Mouse (Mus musculus) Patski (cell line): ENCODE results near the gene Spred2. TPM values are rescaled to one million over a fixed set of nuclear protein-coding genes. Genes with fewer than 3 reads are reported as not detected.

Experiments
- ATAC-seq: fragments of 100-300 bp; one replicate; pipeline ENCODE4 v1.8.0; 2021
- CTCF ChIA-PET: fragments of 350-600 bp; sonication (Branson Sonifier 250); formaldehyde crosslinking; loops from one replicate; lab custom pipeline; 2022; ENCODE audit warnings: inconsistent platforms; lab: Charles Lee
- POLR2A ChIA-PET: fragments of 350-600 bp; sonication (Branson Sonifier 250); formaldehyde crosslinking; loops from one replicate; lab custom pipeline; 2022; ENCODE audit warnings: antibody characterized with exemption, inconsistent platforms; lab: Charles Lee
- DNase-seq: peaks from one replicate; pipeline ENCODE4 v3.0.0-alpha.2; 2011; ENCODE audit warnings: low read depth, low spot score
- H3K27me3 ChIP-seq: fragments of 371-371 bp; one replicate; pipeline ENCODE4 v1.5.1; 2021
- CTCF ChIP-seq: fragments of 100-300 bp; IDR thresholded peaks from one replicate; pipeline ENCODE4 v1.5.1; 2021
- in situ Hi-C: fragments of 300-500 bp; cut with MboI; formaldehyde crosslinking; loops from 3 replicates; pipeline ENCODE4 v1.11.1; 2018; ENCODE audit warnings: low pct_unique_long_range_greater_than_20kb, mixed read lengths
- polyA plus RNA-seq: library from polyadenylated mRNA; unstranded; gene quantifications from one replicate; pipeline ENCODE4 v1.2.3, GENCODE M21; 2021

Gene Spred2
- polyA plus RNA-seq, 1 experiment from 2014 or later, result 37.4 TPM

- H3K27me3 ChIP-seq, result no peaks in the 10 kb centered on the region
- ATAC-seq (peak; percentile 0), DNase-seq (no peak)
- TF ChIP-seq CTCF, result no peak
- POLR2A ChIA-PET, result interaction anchor here (0.7 to 0.8 kb wide), 2 partner anchors 72 to 141 kb away, joined by 3 to 6 read pairs; no protein-coding TSS in a partner anchor
- CTCF ChIA-PET, result interaction anchor here (0.5 to 1.3 kb wide), 2 partner anchors 90 to 148 kb away, joined by 3 to 4 read pairs; no protein-coding TSS in a partner anchor
- in situ Hi-C loops, result loop anchor here (5.0 kb wide), 3 partner anchors 92 to 148 kb away; no protein-coding TSS in a partner anchor
Observed at GRCm38 (mm10) chr11:19924757-19925148, 578 bp downstream of the Spred2 start.

- CTCF ChIA-PET, result interaction anchor here (0.6 to 1.3 kb wide), 5 partner anchors 21 to 187 kb away, joined by 3 to 4 read pairs (median 3); partner anchors contain the start of gene Actr2
- DNase-seq (peak; percentile 25), ATAC-seq (peak; percentile 19)
- no peaks in the 10 kb centered on the region for H3K27me3 ChIP-seq
- POLR2A ChIA-PET, result interaction anchor here (0.6 to 1.4 kb wide), 5 partner anchors 8 to 360 kb away, joined by 3 to 5 read pairs (median 3); no protein-coding TSS in a partner anchor
- TF ChIP-seq CTCF, result no peak
- in situ Hi-C loops, result no loop called here
Observed at GRCm38 (mm10) chr11:19925149-19925975, 1.2 kb downstream of the Spred2 start.

GRCm38 (mm10) chr11:19925976-19926842, 2.0 kb downstream of the Spred2 start:
- H3K27me3 ChIP-seq, result no peaks in the 10 kb centered on the region
- DNase-seq (peak; percentile 15), ATAC-seq (peak; percentile 24)
- CTCF ChIA-PET, result interaction anchor here (0.6 to 1.6 kb wide), 7 partner anchors 17 to 186 kb away, joined by 3 to 5 read pairs (median 3); partner anchors contain the start of gene Actr2
- in situ Hi-C loops, result no loop called here
- POLR2A ChIA-PET, result interaction anchor here (0.7 to 1.4 kb wide), 6 partner anchors 9 to 94 kb away, joined by 3 to 10 read pairs (median 3); no protein-coding TSS in a partner anchor
- TF ChIP-seq CTCF, result no peak

GRCm38 (mm10) chr11:19926843-19927120, 2.6 kb downstream of the Spred2 start:
- no peak for ATAC-seq
- CTCF ChIA-PET, result interaction anchor here (1.2 to 1.6 kb wide), 2 partner anchors 16 to 51 kb away, joined by 3 to 5 read pairs; no protein-coding TSS in a partner anchor
- in situ Hi-C loops, result no loop called here
- no peak for TF ChIP-seq CTCF
- no peak for DNase-seq
- POLR2A ChIA-PET, result interaction anchor here (0.6 to 0.9 kb wide), 3 partner anchors 61 to 1432 kb away, joined by 3 to 10 read pairs (median 3); no protein-coding TSS in a partner anchor
- H3K27me3 ChIP-seq, result no peaks in the 10 kb centered on the region

- TF ChIP-seq CTCF, result no peak
- ATAC-seq (no peak), DNase-seq (no peak)
- H3K27me3 ChIP-seq, result no peaks in the 10 kb centered on the region
- ChIA-PET CTCF (no interaction called here), POLR2A (no interaction called here)
- in situ Hi-C loops, result no loop called here
Observed at GRCm38 (mm10) chr11:19928633-19929032, 4.5 kb downstream of the Spred2 start.

GRCm38 (mm10) chr11:19929087-19929865, 5.1 kb downstream of the Spred2 start:
- TF ChIP-seq CTCF, result no peak
- ChIA-PET POLR2A (interaction anchor here (0.6 kb wide), 1 partner anchor 96 kb away, joined by 3 read pairs; no protein-coding TSS in a partner anchor), CTCF (no interaction called here)
- no peaks in the 10 kb centered on the region for H3K27me3 ChIP-seq
- DNase-seq (no peak), ATAC-seq (no peak)
- in situ Hi-C loops, result no loop called here

GRCm38 (mm10) chr11:19931569-19932230, 7.5 kb downstream of the Spred2 start:
- ATAC-seq (no peak), DNase-seq (no peak)
- in situ Hi-C loops, result no loop called here
- no peak for TF ChIP-seq CTCF
- CTCF ChIA-PET, result interaction anchor here (0.7 to 1.0 kb wide), 2 partner anchors 60 to 134 kb away, joined by 3 read pairs; no protein-coding TSS in a partner anchor
- no peaks in the 10 kb centered on the region for H3K27me3 ChIP-seq
- POLR2A ChIA-PET, result no interaction called here

- in situ Hi-C loops, result no loop called here
- ChIA-PET CTCF (no interaction called here), POLR2A (interaction anchor here (0.7 kb wide), 1 partner anchor 51 kb away, joined by 3 read pairs; no protein-coding TSS in a partner anchor)
- DNase-seq, result no peak
- TF ChIP-seq CTCF, result no peak
- no peaks in the 10 kb centered on the region for H3K27me3 ChIP-seq
- no peak for ATAC-seq
Observed at GRCm38 (mm10) chr11:19932983-19933511, 8.9 kb downstream of the Spred2 start.
